Mouse (Mus musculus): Measurements from ENCODE around the gene Cadm4. TPM values are rescaled to one million over a fixed set of nuclear protein-coding genes. Genes with fewer than 3 reads are reported as not detected.

Gene Cadm4
- 10 to 100 TPM; 13.1 to 13.6 TPM for total RNA-seq (2021)

- peak; percentile 82 to 84 for DNase-seq
- intact Hi-C loops (cut with DNase I) = loop anchor here (2.0 kb wide), 1 partner anchor 25 kb away; the partner anchor contains the start of gene Zfp428
Measured at GRCm38 (mm10) chr7:24481474-24482207, at the start of gene Cadm4. Cadm4 (plus strand) TSS chr7:24482023.

- intact Hi-C loops (cut with DNase I) = no loop called here
- no peak for DNase-seq
Measured at GRCm38 (mm10) chr7:24435305-24435704, 46.5 kb upstream of the Cadm4 start.

DNA sequence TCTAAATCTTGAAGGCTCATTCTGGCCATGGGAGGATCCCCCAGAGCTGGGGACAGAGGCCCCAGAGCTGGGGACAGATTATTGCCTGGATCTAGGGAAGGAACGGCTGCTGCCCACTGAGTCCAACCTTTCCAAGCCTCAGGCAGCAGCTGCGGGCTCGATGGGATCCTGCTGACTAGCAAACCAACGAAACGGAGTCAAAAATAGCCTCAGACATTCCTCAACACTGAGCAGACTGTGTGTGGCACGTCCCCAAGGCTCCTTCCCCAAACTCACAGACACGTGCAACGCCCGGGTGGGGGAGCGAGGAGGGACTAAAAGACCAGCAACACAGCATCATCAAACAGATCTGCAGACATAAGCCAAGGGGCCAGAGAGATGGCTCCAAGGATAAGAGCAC, 43.8 kb upstream of the Cadm4 start:
- intact Hi-C loops (cut with DNase I) = no loop called here
- DNase-seq = no peak

DNA sequence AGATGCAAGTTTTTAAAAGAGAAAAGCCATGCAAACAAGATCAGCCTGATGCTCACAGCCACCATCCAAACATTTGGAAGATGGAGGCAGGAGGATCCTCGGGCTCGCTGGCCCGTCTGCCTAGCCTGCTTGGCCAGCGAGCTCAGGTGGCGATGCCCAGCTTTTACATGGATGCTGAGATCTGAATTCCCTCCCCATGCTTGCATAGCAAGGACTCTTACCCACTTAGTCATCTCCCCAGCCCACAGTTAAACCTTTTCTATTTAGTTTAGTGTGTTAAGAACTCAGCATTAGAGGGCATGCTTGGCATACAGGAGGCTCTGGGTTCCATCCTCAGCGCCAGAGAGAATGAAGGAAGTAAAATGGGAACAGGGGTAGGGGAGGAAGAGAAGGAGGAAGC, 42.6 kb upstream of the Cadm4 start:
- intact Hi-C loops (cut with DNase I) = no loop called here
- DNase-seq = no peak

GRCm38 (mm10) chr7:24439891-24440290, 41.9 kb upstream of the Cadm4 start:
- no peak for DNase-seq
- intact Hi-C loops (cut with DNase I) = loop anchor here (2.0 to 5.0 kb wide), 2 partner anchors 33 to 67 kb away; partner anchors contain the start of gene Zfp428

GRCm38 (mm10) chr7:24441785-24442184, 40.0 kb upstream of the Cadm4 start:
- peak; percentile 61 to 65 for DNase-seq
- intact Hi-C loops (cut with DNase I) = loop anchor here (2.0 to 5.0 kb wide), 2 partner anchors 31 to 66 kb away; partner anchors contain the start of gene Zfp428

- DNase-seq = no peak
- intact Hi-C loops (cut with DNase I) = loop anchor here (5.0 kb wide), 1 partner anchor 65 kb away; the partner anchor contains the start of gene Zfp428
Measured at GRCm38 (mm10) chr7:24442313-24442712, 39.5 kb upstream of the Cadm4 start.

DNA sequence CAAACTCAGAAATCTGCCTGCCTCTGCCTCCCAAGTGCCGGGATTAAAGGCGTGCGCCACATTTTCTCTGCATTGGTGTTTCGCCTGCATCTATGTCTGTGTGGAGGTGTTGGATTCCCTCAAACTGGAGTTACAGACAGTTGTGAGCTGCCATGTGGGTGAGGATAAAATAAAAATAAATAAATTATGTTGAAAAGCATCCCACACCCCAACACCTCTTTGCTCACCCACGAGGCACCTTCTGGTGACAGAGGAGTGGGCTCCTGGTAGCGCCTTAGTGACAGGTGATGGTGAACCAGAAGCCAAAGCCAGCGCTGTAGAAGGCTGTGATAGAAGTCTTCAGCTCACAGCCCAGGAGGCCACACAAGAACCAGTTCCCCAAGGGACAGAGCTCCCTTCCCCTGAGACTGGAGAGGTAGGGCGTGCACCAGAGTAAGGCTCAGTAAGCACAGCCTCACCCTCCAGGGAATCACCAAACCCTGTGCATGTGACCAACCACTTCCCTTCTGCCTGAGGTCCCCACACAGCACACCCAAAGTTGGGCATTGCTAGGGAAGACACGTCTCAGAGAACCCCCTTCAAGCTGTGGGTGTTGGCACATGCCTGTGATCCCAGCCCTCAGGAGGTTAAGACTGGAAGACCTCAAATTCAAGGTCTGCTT, 36.4 kb upstream of the Cadm4 start:
- intact Hi-C loops (cut with DNase I) = no loop called here
- DNase-seq = no peak

- intact Hi-C loops (cut with DNase I) = no loop called here
- DNase-seq = no peak
Measured at GRCm38 (mm10) chr7:24446697-24447340, 35.0 kb upstream of the Cadm4 start.

GRCm38 (mm10) chr7:24448782-24449517, 32.9 kb upstream of the Cadm4 start:
- DNase-seq = no peak

DNA sequence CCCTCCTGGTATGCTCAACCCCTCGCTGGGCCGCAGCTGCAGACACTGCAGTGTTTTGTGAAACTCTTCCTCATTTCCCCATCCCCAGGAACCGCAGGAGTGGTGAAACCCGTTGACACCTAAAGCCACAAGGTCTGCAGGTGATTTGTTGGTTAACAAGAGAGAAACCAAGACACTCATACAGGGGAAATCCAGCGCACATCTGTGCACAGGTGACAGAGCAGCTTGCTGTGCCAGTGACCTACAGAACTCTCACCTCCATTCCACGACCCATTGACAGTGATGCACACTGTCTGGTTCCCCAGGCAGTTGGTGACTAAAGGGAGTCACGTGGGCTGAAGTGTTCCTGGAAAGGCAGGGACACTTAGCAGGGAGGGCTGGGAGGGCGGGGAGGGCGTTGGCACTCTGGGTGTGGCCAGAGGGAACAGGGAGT, 31.2 kb upstream of the Cadm4 start:
- intact Hi-C loops (cut with DNase I) = no loop called here
- no peak for DNase-seq

More at GRCm38 (mm10) chr7:24448782-24449517, 32.9 kb upstream of the Cadm4 start:
- intact Hi-C loops (cut with DNase I) = no loop called here

DNA sequence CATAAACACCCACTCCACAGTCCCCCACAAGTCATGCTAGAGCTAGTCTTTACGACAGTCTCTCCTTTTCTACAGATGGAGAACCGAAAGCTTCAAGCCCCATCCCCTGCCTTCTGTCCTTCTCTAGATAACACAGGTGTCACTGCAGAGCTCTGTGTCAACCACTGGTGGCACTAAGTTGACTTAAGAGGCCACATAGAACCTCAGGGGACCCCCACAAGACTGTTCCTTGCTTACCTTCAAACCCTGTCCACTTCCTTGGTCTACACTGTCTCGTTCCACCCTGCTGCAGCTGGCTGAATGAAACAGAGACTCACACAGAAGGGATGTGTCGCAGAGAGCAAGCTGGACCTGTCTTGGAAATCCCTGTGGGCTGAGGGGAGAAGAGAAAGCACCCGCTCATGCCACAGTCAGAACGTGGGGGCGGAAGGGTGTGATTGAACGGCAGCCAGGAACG, 29.9 kb upstream of the Cadm4 start, which contains the start of gene Irgc1:
TSS of gene Irgc1 (minus strand) at position 443 of the 457 bp plus-strand sequence.
- intact Hi-C loops (cut with DNase I) = no loop called here
- no peak for DNase-seq

- intact Hi-C loops (cut with DNase I) = no loop called here
- no peak for DNase-seq
Measured at GRCm38 (mm10) chr7:24454199-24454598, 27.6 kb upstream of the Cadm4 start.

- intact Hi-C loops (cut with DNase I) = no loop called here
- no peak for DNase-seq
Measured at GRCm38 (mm10) chr7:24455726-24456125, 26.1 kb upstream of the Cadm4 start.

DNA sequence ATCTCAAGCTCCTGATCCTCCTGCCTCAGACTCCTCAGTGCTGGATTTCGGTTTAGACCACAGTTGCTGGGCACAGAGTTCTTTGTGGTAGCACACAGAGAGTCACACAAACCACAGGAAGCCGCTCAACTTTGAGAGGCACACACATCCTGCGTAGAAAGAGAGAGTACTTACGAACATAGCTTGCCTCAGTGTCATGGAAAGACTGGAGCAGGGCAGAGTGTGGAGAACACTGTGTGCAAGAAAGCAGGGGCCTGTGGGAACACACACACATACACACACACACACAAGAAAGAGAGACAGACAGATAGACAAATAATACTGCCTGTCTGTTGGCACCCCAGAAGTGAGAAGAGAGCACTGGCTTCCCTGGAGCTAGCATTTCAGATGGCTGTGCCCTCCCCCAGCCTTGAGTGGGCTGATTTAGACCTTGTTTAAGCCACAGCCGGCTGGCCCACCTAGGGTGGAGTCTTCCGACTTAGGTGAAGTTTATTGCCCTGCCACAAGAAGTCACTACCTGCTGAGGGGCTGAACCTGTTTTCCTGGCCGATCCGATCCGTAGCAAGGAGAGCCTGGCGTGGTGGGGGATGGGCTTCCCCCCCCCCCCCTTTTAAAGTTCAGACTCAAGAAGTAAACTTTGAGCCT, 24.0 kb upstream of the Cadm4 start:
- intact Hi-C loops (cut with DNase I) = no loop called here
- DNase-seq = no peak

DNA sequence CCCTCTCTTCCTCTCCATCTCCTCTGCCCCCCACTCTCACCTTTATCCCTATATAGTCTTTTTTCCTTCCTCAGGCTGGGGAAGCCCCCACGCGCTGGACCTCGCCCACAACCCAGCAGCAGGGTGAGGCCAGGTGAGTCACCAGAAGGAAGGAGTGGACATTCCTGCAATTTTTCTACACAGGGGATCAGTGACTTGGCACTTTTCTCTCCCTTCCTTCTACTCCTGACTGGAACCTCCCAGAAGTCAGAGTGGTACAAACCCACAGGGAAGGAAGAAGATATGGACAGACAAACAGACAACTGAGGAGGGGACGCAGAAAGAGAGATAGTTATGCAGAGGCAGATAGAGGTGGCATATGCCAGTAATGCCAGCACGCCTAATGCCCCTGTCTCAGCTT, 22.4 kb upstream of the Cadm4 start:
- no peak for DNase-seq
- intact Hi-C loops (cut with DNase I) = no loop called here

- intact Hi-C loops (cut with DNase I) = no loop called here
- peak; percentile 36 to 43 for DNase-seq
Measured at GRCm38 (mm10) chr7:24459843-24460242, 22.0 kb upstream of the Cadm4 start.

DNA sequence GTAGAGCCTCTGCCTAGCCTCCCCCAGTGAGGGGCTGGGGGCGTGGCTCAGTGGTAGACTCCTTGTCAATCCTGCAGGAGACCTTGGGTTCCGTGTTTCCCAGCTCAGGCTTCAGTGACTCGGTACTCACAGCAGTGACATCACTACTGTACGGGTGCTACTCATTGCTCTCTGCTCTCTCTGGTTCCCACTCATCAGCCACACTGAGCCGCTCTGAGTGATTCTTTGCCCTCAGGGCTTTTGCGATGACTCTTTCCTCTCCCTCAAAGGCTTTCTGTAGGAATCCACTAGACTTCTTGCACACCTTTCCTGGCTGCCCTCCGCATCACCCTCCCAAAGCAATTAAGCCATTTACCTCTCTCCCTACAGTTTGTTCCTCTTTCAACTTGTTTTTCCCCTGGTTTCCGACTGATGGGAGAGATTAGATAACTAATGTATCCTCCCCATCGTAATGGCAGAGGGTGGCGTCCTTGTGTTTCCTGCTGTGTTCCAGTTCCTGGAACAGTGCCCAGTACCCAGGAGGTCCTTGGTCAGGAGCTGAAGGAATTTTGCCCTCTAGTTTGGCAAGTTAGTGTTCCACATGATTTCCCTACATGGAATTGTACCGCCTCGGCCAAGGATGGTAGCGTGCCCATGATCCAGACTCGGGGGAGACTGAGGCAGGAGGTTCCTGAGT, 20.3 kb upstream of the Cadm4 start:
- no peak for DNase-seq
- intact Hi-C loops (cut with DNase I) = no loop called here

Data from heart, postnatal 36 days (tissue).